In genomic region chr6:47595696-47596095, GRCm38 (mm10) we compare ENCODE assay signal across 7 mouse cellular contexts. TPM values are rescaled to one million over a fixed set of nuclear protein-coding genes. Genes with fewer than 3 reads are reported as not detected.
A peak's percentile ranks its signal among the peaks of the same experiment; 100 is the strongest.
DNase-seq lines count a peak whose midpoint lies in the region; ATAC-seq and TF ChIP-seq lines count a peak whose summit lies in the region.

No protein-coding gene starts in this region.

- no peak for ATAC-seq in kidney, postnatal 0 days (replicated peaks; ENCODE audit: low FRiP score, low read depth)

- 6% methylated on average over 6 of the region's 6 CpGs for WGBS in embryonic facial prominence, embryonic 10.5 days
- WGBS in kidney, postnatal 0 days, result 2% methylated on average over 6 of the region's 6 CpGs

- DNase-seq in left cerebral cortex, postnatal 4 days, result peak; percentile 19
- DNase-seq in left cerebral cortex, postnatal 25 days (ENCODE audit: low spot score in 2 of 2), result no peak
- peak; percentile 13 for DNase-seq in MN1 (ENCODE audit: low spot score)
- no peak for DNase-seq in embryonic facial prominence, embryonic 10.5 days (ENCODE audit: low spot score)
- DNase-seq in kidney, postnatal 0 days (ENCODE audit: low spot score), result no peak
- DNase-seq in urinary bladder, postnatal 36 days (ENCODE audit: low spot score in 2 of 2), result no peak

- H3K4me1 ChIP-seq in embryonic facial prominence, embryonic 10.5 days, result peaks cover 27% of the 10 kb centered on the region
- no peaks in the 10 kb centered on the region for H3K4me1 ChIP-seq in kidney, postnatal 0 days (replicated peaks; ENCODE audit: insufficient read depth, low read length)

- H3K36me3 ChIP-seq in embryonic facial prominence, embryonic 10.5 days (replicated peaks), result no peaks in the 10 kb centered on the region
- H3K36me3 ChIP-seq in kidney, postnatal 0 days (ENCODE audit: insufficient read depth, low read length), result no peaks in the 10 kb centered on the region
- H3K36me3 ChIP-seq in myocyte (ENCODE audit: control insufficient read depth, insufficient read depth), result no peaks in the 10 kb centered on the region

- TF ChIP-seq POLR2A in myocyte (IDR thresholded peaks at IDR 0.05; ENCODE audit: insufficient read length, low read depth), result no peak

- peak overlapping the region; percentile 100 for H3K27ac ChIP-seq in embryonic facial prominence, embryonic 10.5 days (replicated peaks)
- H3K27ac ChIP-seq in kidney, postnatal 0 days, result peak overlapping the region; percentile 97

- no peaks in the 10 kb centered on the region for H3K9me3 ChIP-seq in embryonic facial prominence, embryonic 10.5 days
- H3K9me3 ChIP-seq in kidney, postnatal 0 days (replicated peaks; ENCODE audit: low read length), result no peaks in the 10 kb centered on the region

- intact Hi-C loops in left cerebral cortex, postnatal 4 days (cut with DNase I), result no loop called here
- intact Hi-C loops in left cerebral cortex, postnatal 25 days (cut with DNase I), result loop anchor here (2.0 kb wide), 1 partner anchor 141 kb away; no protein-coding TSS in a partner anchor

- H3K79me2 ChIP-seq in myocyte (ENCODE audit: control insufficient read depth, insufficient read depth), result peaks cover 34% of the 10 kb centered on the region

- H3ac ChIP-seq in myocyte (ENCODE audit: control insufficient read depth, insufficient read length), result peak overlapping the region; percentile 60

- no peak for TF ChIP-seq CTCF in kidney, postnatal 0 days (IDR thresholded peaks at IDR 0.05; ENCODE audit: low read depth)

- peak overlapping the region; percentile 89 for H3K4me3 ChIP-seq in embryonic facial prominence, embryonic 10.5 days
- peak overlapping the region; percentile 77 for H3K4me3 ChIP-seq in kidney, postnatal 0 days (replicated peaks; ENCODE audit: low read depth, low read length)
- H3K4me3 ChIP-seq in myocyte, result peak overlapping the region; percentile 66

- no peaks in the 10 kb centered on the region for H3K27me3 ChIP-seq in embryonic facial prominence, embryonic 10.5 days (replicated peaks; ENCODE audit: low read depth, poor library complexity, severe bottlenecking)
- no peaks in the 10 kb centered on the region for H3K27me3 ChIP-seq in kidney, postnatal 0 days (ENCODE audit: insufficient read depth, low read length)
- H3K27me3 ChIP-seq in myocyte (ENCODE audit: control insufficient read depth, insufficient read depth, insufficient read length), result no peaks in the 10 kb centered on the region

- peak overlapping the region; percentile 89 for H3K9ac ChIP-seq in kidney, postnatal 0 days (ENCODE audit: low read depth, low read length)

- peak overlapping the region; percentile 82 for H3K4me2 ChIP-seq in kidney, postnatal 0 days (ENCODE audit: low read length)
- H3K4me2 ChIP-seq in myocyte (ENCODE audit: low read depth), result peak overlapping the region; percentile 85

TF ChIP-seq in myocyte, 11 proteins besides CTCF, POLR2A, EP300 and RAD21:
- TF ChIP-seq REST (IDR thresholded peaks at IDR 0.05; ENCODE audit: insufficient read depth, insufficient read length) (no peak), MYOD1 (IDR thresholded peaks at IDR 0.05; ENCODE audit: control insufficient read depth in 1 of 3, insufficient read length in 2 of 3, low read depth in 2 of 3) (no peak), CEBPB (IDR thresholded peaks at IDR 0.05; ENCODE audit: insufficient read depth, poor library complexity, severe bottlenecking) (no peak), TCF3 (IDR thresholded peaks at IDR 0.05; ENCODE audit: insufficient read length, low read depth) (no peak), SRF (IDR thresholded peaks at IDR 0.05; ENCODE audit: control insufficient read depth, insufficient read length, low read depth) (no peak), POLR2AphosphoS2 (IDR thresholded peaks at IDR 0.05; ENCODE audit: insufficient read length, low read depth) (no peak), MYOG (IDR thresholded peaks at IDR 0.05; ENCODE audit: control insufficient read depth in 1 of 3, insufficient read depth in 1 of 3, insufficient read length in 2 of 3, low read depth in 2 of 3) (no peak), MAX (IDR thresholded peaks at IDR 0.05; ENCODE audit: low read depth) (no peak), E2F4 (IDR thresholded peaks at IDR 0.05; ENCODE audit: insufficient read depth) (no peak), USF1 (IDR thresholded peaks at IDR 0.05; ENCODE audit: low read depth) (no peak), TCF12 (IDR thresholded peaks at IDR 0.05; ENCODE audit: insufficient read depth, poor library complexity, severe bottlenecking) (no peak)

RNA-seq across cellular contexts. Expression of gene Ezh2, which starts 0.6 kb away (rescaled TPM):
- total RNA-seq in left cerebral cortex, postnatal 4 days (2021), result 10 to 100 TPM; 65.4 to 69.6 TPM
- total RNA-seq in left cerebral cortex, postnatal 25 days (2021), result 10 to 100 TPM; 12.4 to 13.1 TPM
- polyA plus RNA-seq in embryonic facial prominence, embryonic 10.5 days (2016; fragmentation: Nextera tagmentation; extraction: Ambion mirVana), result 173 and 174 TPM in 2 replicates
- polyA plus RNA-seq in kidney, postnatal 0 days (2015; fragmentation: Nextera tagmentation; extraction: Ambion mirVana), result 56.7 and 64.5 TPM in 2 replicates
- 19.3 TPM for polyA plus RNA-seq in myocyte (2012; fragmentation: generic; extraction: Trizol)

Comparison
In these comparisons a context has a peak if more than half of its experiments do, and no peak if none do; other contexts are left out.
1. DNase-seq: peak in left cerebral cortex, postnatal 4 days (single experiment) and MN1 (single experiment); none in left cerebral cortex, postnatal 25 days (0 of 2), embryonic facial prominence, embryonic 10.5 days (single experiment), kidney, postnatal 0 days (single experiment) and urinary bladder, postnatal 36 days (0 of 2).
2. Peak in every context shown above with its lines, with median percentiles within 50 percentile points of each other: H3K4me3 ChIP-seq.